ENCODE assay signal across 24 mouse cellular contexts in the genomic region with DNA sequence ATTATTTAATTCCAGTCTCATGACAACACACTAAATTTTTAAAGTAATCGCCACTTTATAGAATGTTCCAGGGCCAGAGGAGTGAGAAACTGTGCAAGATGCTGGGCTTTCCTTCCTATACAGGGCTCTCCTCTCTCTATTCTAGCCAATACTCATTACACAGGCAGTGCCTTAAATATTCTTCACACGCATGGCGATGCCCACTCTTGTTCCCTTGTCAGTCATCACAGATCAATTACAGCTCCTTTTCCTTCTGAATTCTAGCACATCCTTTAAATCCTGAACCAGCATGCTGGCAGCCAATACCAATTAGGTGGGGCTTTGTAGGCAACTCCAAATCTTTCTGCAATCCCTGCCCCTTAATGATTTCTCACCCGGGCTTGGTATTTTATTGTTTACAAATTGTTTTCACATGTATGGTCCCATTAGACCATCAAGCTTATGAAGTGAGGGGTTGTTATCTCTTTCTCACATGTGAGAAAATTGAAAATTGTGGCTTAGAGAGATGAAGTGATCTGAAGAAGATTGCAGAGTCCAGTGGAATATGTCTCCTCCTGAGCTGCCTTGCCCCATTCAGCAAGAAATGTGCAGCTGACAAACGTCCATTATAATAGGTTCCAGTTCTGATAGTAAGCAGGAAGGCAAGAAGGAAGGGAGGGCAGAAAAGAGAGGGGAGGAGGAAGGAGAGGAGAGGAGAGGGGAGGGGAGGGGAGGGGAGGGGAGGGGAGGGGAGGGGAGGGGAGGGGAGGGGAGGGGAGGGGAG.
DNase-seq lines count a peak whose midpoint lies in the region; ATAC-seq lines count a peak whose summit lies in the region.
"Had no signal": no experiment of that assay in that cellular context is flagged by ENCODE, and none has a peak within 500 bp of the region (broad histone marks: within the 10 kb centered on the region; RNA-seq: fewer than 3 reads in every experiment).

No protein-coding gene starts in this region.

- no peak overlapping the region for H3K4me3 ChIP-seq in hindbrain, embryonic 11.5 days (ENCODE audit: low read depth, low read length)
- H3K4me3 ChIP-seq in hindbrain, embryonic 16.5 days (ENCODE audit: low read length): no peak overlapping the region
- H3K4me3 ChIP-seq in forebrain, embryonic 16.5 days (replicated peaks; ENCODE audit: low read length): no peak overlapping the region
- H3K4me3 ChIP-seq in midbrain, embryonic 14.5 days (replicated peaks; ENCODE audit: low read depth, low read length): no peak overlapping the region
- H3K4me3 ChIP-seq: embryonic facial prominence, embryonic 15.5 days; intestine, embryonic 15.5 days; kidney, embryonic 15.5 days; limb, embryonic 13.5 days; liver, embryonic 13.5 days; stomach, embryonic 15.5 days had no signal

- no peaks in the 10 kb centered on the region for H3K4me1 ChIP-seq in hindbrain, embryonic 11.5 days (replicated peaks; ENCODE audit: control insufficient read depth, insufficient read depth, low read length)
- H3K4me1 ChIP-seq in hindbrain, embryonic 16.5 days (ENCODE audit: control insufficient read depth, insufficient read depth, low read depth, low read length): no peaks in the 10 kb centered on the region
- H3K4me1 ChIP-seq in forebrain, embryonic 16.5 days (replicated peaks; ENCODE audit: control insufficient read depth, insufficient read depth, low read length): peaks cover 4% of the 10 kb centered on the region
- H3K4me1 ChIP-seq in midbrain, embryonic 14.5 days (ENCODE audit: control insufficient read depth, insufficient read depth, low read length): no peaks in the 10 kb centered on the region; the same call in 1 of the 2 replicates
- H3K4me1 ChIP-seq: embryonic facial prominence, embryonic 15.5 days; intestine, embryonic 15.5 days; kidney, embryonic 15.5 days; limb, embryonic 13.5 days; liver, embryonic 13.5 days; stomach, embryonic 15.5 days had no signal

- no peaks in the 10 kb centered on the region for H3K36me3 ChIP-seq in hindbrain, embryonic 11.5 days (ENCODE audit: control insufficient read depth, insufficient read depth, low read length)
- H3K36me3 ChIP-seq in hindbrain, embryonic 16.5 days (ENCODE audit: control insufficient read depth, insufficient read depth, low read length): no peaks in the 10 kb centered on the region
- H3K36me3 ChIP-seq in forebrain, embryonic 16.5 days (ENCODE audit: control insufficient read depth, insufficient read depth): no peaks in the 10 kb centered on the region
- no peaks in the 10 kb centered on the region for H3K36me3 ChIP-seq in midbrain, embryonic 14.5 days (ENCODE audit: control insufficient read depth, insufficient read depth, low read length)
- H3K36me3 ChIP-seq: embryonic facial prominence, embryonic 15.5 days; G1E; intestine, embryonic 15.5 days; kidney, embryonic 15.5 days; limb, embryonic 13.5 days; liver, embryonic 13.5 days; stomach, embryonic 15.5 days had no signal

- no peak overlapping the region for H3K9ac ChIP-seq in hindbrain, embryonic 11.5 days (ENCODE audit: low read depth, low read length)
- H3K9ac ChIP-seq in hindbrain, embryonic 16.5 days (ENCODE audit: low read depth, low read length): no peak overlapping the region; the same call in 1 of the 2 replicates
- no peak overlapping the region for H3K9ac ChIP-seq in forebrain, embryonic 16.5 days (replicated peaks; ENCODE audit: low read depth, low read length)
- H3K9ac ChIP-seq in midbrain, embryonic 14.5 days (replicated peaks; ENCODE audit: low read length): no peak overlapping the region
- H3K9ac ChIP-seq: embryonic facial prominence, embryonic 15.5 days; intestine, embryonic 15.5 days; kidney, embryonic 15.5 days; limb, embryonic 13.5 days; liver, embryonic 13.5 days; stomach, embryonic 15.5 days had no signal

- no peaks in the 10 kb centered on the region for H3K27me3 ChIP-seq in hindbrain, embryonic 11.5 days (ENCODE audit: control insufficient read depth, insufficient read depth, low read length)
- no peaks in the 10 kb centered on the region for H3K27me3 ChIP-seq in hindbrain, embryonic 16.5 days (replicated peaks; ENCODE audit: control insufficient read depth, insufficient read depth, low read length)
- no peaks in the 10 kb centered on the region for H3K27me3 ChIP-seq in forebrain, embryonic 16.5 days (replicated peaks; ENCODE audit: control insufficient read depth, insufficient read depth, low read length)
- H3K27me3 ChIP-seq in midbrain, embryonic 14.5 days (ENCODE audit: control insufficient read depth, insufficient read depth, low read length): no peaks in the 10 kb centered on the region
- H3K27me3 ChIP-seq: embryonic facial prominence, embryonic 15.5 days; intestine, embryonic 15.5 days; kidney, embryonic 15.5 days; limb, embryonic 13.5 days; liver, embryonic 13.5 days; stomach, embryonic 15.5 days had no signal

- no peak overlapping the region for H3K4me2 ChIP-seq in hindbrain, embryonic 11.5 days (replicated peaks; ENCODE audit: low read depth, low read length)
- no peak overlapping the region for H3K4me2 ChIP-seq in hindbrain, embryonic 16.5 days (ENCODE audit: low read length)
- H3K4me2 ChIP-seq in forebrain, embryonic 16.5 days (ENCODE audit: low read length): no peak overlapping the region
- peak overlapping the region; percentile 9; the same call in 1 of the 2 replicates for H3K4me2 ChIP-seq in midbrain, embryonic 14.5 days (ENCODE audit: low read length)
- H3K4me2 ChIP-seq: embryonic facial prominence, embryonic 15.5 days; heart, embryonic 11.5 days; intestine, embryonic 15.5 days; kidney, embryonic 15.5 days; limb, embryonic 13.5 days; liver, embryonic 13.5 days; stomach, embryonic 15.5 days had no signal

- intact Hi-C loops in heart, postnatal 14 days (cut with DNase I): no loop called here
- intact Hi-C loops in heart, postnatal 25 days (cut with DNase I): no loop called here

- DNase-seq in hindbrain, embryonic 11.5 days (ENCODE audit: low spot score): peak; percentile 7
- peak; percentile 10 for DNase-seq in brain, adult 2 months (ENCODE audit: low read depth, low spot score)
- DNase-seq in midbrain, embryonic 14.5 days: peak; percentile 62
- no peak for DNase-seq in heart, postnatal 14 days
- DNase-seq in heart, postnatal 25 days (ENCODE audit: low spot score): no peak
- no peak for DNase-seq in gastrocnemius, postnatal 25 days
- DNase-seq: adrenal gland, postnatal 14 days; cerebellum, adult 2 months; cerebellum, postnatal 36 days; heart, postnatal 10 days; layer of hippocampus, postnatal 36 days; liver, embryonic 13.5 days; thymus, adult 18-20 months had no signal

- WGBS in hindbrain, embryonic 11.5 days: 68% methylated on average over 5 of the region's 5 CpGs
- WGBS in hindbrain, embryonic 16.5 days: 33% methylated on average over 5 of the region's 5 CpGs
- WGBS in forebrain, embryonic 16.5 days: 10% methylated on average over 5 of the region's 5 CpGs
- WGBS in midbrain, embryonic 14.5 days: 33% methylated on average over 5 of the region's 5 CpGs

- peak; percentile 70; the same call in 1 of the 2 replicates for ATAC-seq in hindbrain, embryonic 11.5 days (ENCODE audit: low FRiP score)
- ATAC-seq in hindbrain, embryonic 16.5 days: no peak
- ATAC-seq in forebrain, embryonic 16.5 days: peak; percentile 89
- peak; percentile 75; the same call in 1 of the 2 replicates for ATAC-seq in midbrain, embryonic 14.5 days (ENCODE audit: low FRiP score, low TSS enrichment)
- ATAC-seq: activated CD4-positive, CD25-positive, alpha-beta regulatory T cell, adult 4 months; intestine, embryonic 15.5 days had no signal

- no peak overlapping the region for H3K27ac ChIP-seq in hindbrain, embryonic 11.5 days (ENCODE audit: low read depth, low read length)
- no peak overlapping the region for H3K27ac ChIP-seq in hindbrain, embryonic 16.5 days (ENCODE audit: low read depth, low read length)
- no peak overlapping the region for H3K27ac ChIP-seq in forebrain, embryonic 16.5 days (ENCODE audit: low read length)
- peak overlapping the region; percentile 71 for H3K27ac ChIP-seq in midbrain, embryonic 14.5 days (replicated peaks; ENCODE audit: low read depth, low read length)
- H3K27ac ChIP-seq: embryonic facial prominence, embryonic 15.5 days; intestine, embryonic 15.5 days; kidney, embryonic 15.5 days; limb, embryonic 13.5 days; liver, embryonic 13.5 days; macrophage; stomach, embryonic 15.5 days had no signal

- no peaks in the 10 kb centered on the region for H3K9me3 ChIP-seq in hindbrain, embryonic 11.5 days (ENCODE audit: control insufficient read depth, low read length)
- H3K9me3 ChIP-seq in hindbrain, embryonic 16.5 days (ENCODE audit: control insufficient read depth, low read length): no peaks in the 10 kb centered on the region
- H3K9me3 ChIP-seq in forebrain, embryonic 16.5 days (ENCODE audit: control insufficient read depth, low read length): no peaks in the 10 kb centered on the region
- H3K9me3 ChIP-seq in midbrain, embryonic 14.5 days (ENCODE audit: control insufficient read depth, low read length): no peaks in the 10 kb centered on the region
- H3K9me3 ChIP-seq: embryonic facial prominence, embryonic 15.5 days; intestine, embryonic 15.5 days; kidney, embryonic 15.5 days; limb, embryonic 13.5 days; stomach, embryonic 15.5 days had no signal

Comparison
In these comparisons a context has a peak if more than half of its experiments do, and no peak if none do; other contexts are left out.
1. DNase-seq: peak in hindbrain, embryonic 11.5 days (single experiment), brain, adult 2 months (single experiment) and midbrain, embryonic 14.5 days (single experiment); none in heart, postnatal 14 days (0 of 2), heart, postnatal 25 days (single experiment) and gastrocnemius, postnatal 25 days (single experiment).